ENCODE assay signal across 10 mouse cellular contexts in genomic region chr3:135673695-135674094, GRCm38 (mm10). TPM values are rescaled to one million over a fixed set of nuclear protein-coding genes. Genes with fewer than 3 reads are reported as not detected.
A peak's percentile ranks its signal among the peaks of the same experiment; 100 is the strongest.
DNase-seq lines count a peak whose midpoint lies in the region; ATAC-seq lines count a peak whose summit lies in the region.
"Had no signal": no experiment of that assay in that cellular context is flagged by ENCODE, and none has a peak within 500 bp of the region (broad histone marks: within the 10 kb centered on the region; RNA-seq: fewer than 3 reads in every experiment).

No protein-coding gene starts in this region.

- peak; percentile 24 for DNase-seq in cerebellum, adult 8-10 months
- DNase-seq in cerebellum, adult 9-11 months, result no peak
- DNase-seq in layer of hippocampus, postnatal 10 days (ENCODE audit: low spot score in 2 of 2), result peak; percentile 25 to 39
- DNase-seq in layer of hippocampus, adult 9-11 months, result no peak
- DNase-seq in ovary, adult 18-20 months (ENCODE audit: low spot score), result no peak
- no peak for DNase-seq in spleen, postnatal 36 days (ENCODE audit: low spot score in 2 of 2)

- H3K9me3 ChIP-seq in hindbrain, embryonic 16.5 days (ENCODE audit: control insufficient read depth, low read length), result no peaks in the 10 kb centered on the region

- H3K27ac ChIP-seq in hindbrain, embryonic 16.5 days (ENCODE audit: low read depth, low read length), result peak overlapping the region; percentile 1; the same call in 1 of the 2 replicates

- H3K36me3 ChIP-seq in hindbrain, embryonic 16.5 days (ENCODE audit: control insufficient read depth, insufficient read depth, low read length), result no peaks in the 10 kb centered on the region

- H3K9ac ChIP-seq in hindbrain, embryonic 16.5 days (ENCODE audit: low read depth, low read length), result no peak overlapping the region

- peak overlapping the region; percentile 1; the same call in 1 of the 2 replicates for H3K4me2 ChIP-seq in hindbrain, embryonic 16.5 days (ENCODE audit: low read length)

- WGBS in hindbrain, embryonic 16.5 days, result 21% methylated on average over 7 of the region's 7 CpGs

- no peak overlapping the region for H3K4me3 ChIP-seq in hindbrain, embryonic 16.5 days (ENCODE audit: low read length)
- H3K4me3 ChIP-seq: myocyte had no signal

- no peaks in the 10 kb centered on the region for H3K27me3 ChIP-seq in hindbrain, embryonic 16.5 days (replicated peaks; ENCODE audit: control insufficient read depth, insufficient read depth, low read length)
- H3K27me3 ChIP-seq: Patski had no signal

- peak; percentile 64 for ATAC-seq in hindbrain, embryonic 16.5 days
- peak; percentile 46 for ATAC-seq in megakaryocyte-erythroid progenitor cell, adult 5-6 weeks (replicated peaks; ENCODE audit: low FRiP score, low TSS enrichment, poor library complexity, severe bottlenecking)
- ATAC-seq: Patski had no signal

- peaks cover 14% of the 10 kb centered on the region for H3K4me1 ChIP-seq in hindbrain, embryonic 16.5 days (ENCODE audit: control insufficient read depth, insufficient read depth, low read depth, low read length)

RNA-seq across cellular contexts. Expression of gene Nfkb1, which starts 17.7 kb away (rescaled TPM):
- 10 to 100 TPM; 20.5 to 25.2 TPM for total RNA-seq in layer of hippocampus, postnatal 10 days (2021)
- 7.5 and 7.8 TPM in 2 replicates for polyA plus RNA-seq in hindbrain, embryonic 16.5 days (2015; fragmentation: Nextera tagmentation; extraction: Ambion mirVana)
- 59.1 and 69.6 TPM in 2 replicates for total RNA-seq in megakaryocyte-erythroid progenitor cell, adult 5-6 weeks (2014; fragmentation: Nextera tagmentation)
- 61.5 and 69.9 TPM in 2 replicates for total RNA-seq in megakaryocyte-erythroid progenitor cell, adult 5-6 weeks (2017)

Comparison
In these comparisons a context has a peak if more than half of its experiments do, and no peak if none do; other contexts are left out.
1. DNase-seq: peak in cerebellum, adult 8-10 months (single experiment) and layer of hippocampus, postnatal 10 days (2 of 2); none in cerebellum, adult 9-11 months (single experiment), layer of hippocampus, adult 9-11 months (single experiment), ovary, adult 18-20 months (single experiment) and spleen, postnatal 36 days (0 of 2).